Mouse (Mus musculus) kidney, postnatal 0 days (tissue): ENCODE results near the gene Zfp37. TPM values are rescaled to one million over a fixed set of nuclear protein-coding genes. Genes with fewer than 3 reads are reported as not detected.
"Not testable (repeated sequence)": the region's sequence is repeated elsewhere in the genome, so short reads cannot be mapped to it uniquely, and the experiment has no call there.

Experiments used
- ATAC-seq: fragments of 200-750 bp; cut with Nextera tagmentation; replicated peaks from 2 replicates; pipeline ENCODE4 v1.8.0; 2017; ENCODE audit warnings: low read depth, moderate number of reproducible peaks, moderate TSS enrichment, moderate library complexity; ENCODE audit not compliant: low FRiP score
- DNase-seq: peaks from one replicate; pipeline ENCODE4 v3.0.0-alpha.2; 2016; ENCODE audit warnings: low spot score
- H3K27ac ChIP-seq: fragments of 300-500 bp; sonication (generic); 2 replicates; pipeline ENCODE4 v1.5.1; 2014; ENCODE audit warnings: mild to moderate bottlenecking
- H3K27me3 ChIP-seq: fragments of 300-500 bp; sonication (generic); 2 replicates; pipeline ENCODE4 v1.6.1; 2014; ENCODE audit warnings: low read length, mixed read lengths; ENCODE audit not compliant: insufficient read depth
- H3K36me3 ChIP-seq: fragments of 300-500 bp; sonication (generic); 2 replicates; pipeline ENCODE4 v1.6.1; 2014; ENCODE audit warnings: low read length, mixed read lengths; ENCODE audit not compliant: insufficient read depth
- H3K4me1 ChIP-seq: fragments of 300-500 bp; sonication (generic); replicated peaks from 2 replicates; pipeline ENCODE4 v1.6.1; 2014; ENCODE audit warnings: antibody characterized with exemption, low read length, mixed read lengths; ENCODE audit not compliant: insufficient read depth
- H3K4me2 ChIP-seq: fragments of 300-500 bp; sonication (generic); 2 replicates; pipeline ENCODE4 v1.6.1; 2014; ENCODE audit warnings: mild to moderate bottlenecking, low read length, moderate library complexity, mixed read lengths
- H3K4me3 ChIP-seq: fragments of 300-500 bp; sonication (generic); replicated peaks from 2 replicates; pipeline ENCODE4 v1.5.1; 2014; ENCODE audit warnings: low read depth, low read length
- H3K9ac ChIP-seq: fragments of 300-500 bp; sonication (generic); 2 replicates; pipeline ENCODE4 v1.6.1; 2014; ENCODE audit warnings: low read depth, low read length
- H3K9me3 ChIP-seq: fragments of 300-500 bp; sonication (generic); replicated peaks from 2 replicates; pipeline ENCODE4 v1.6.1; 2016; ENCODE audit warnings: low read length, inconsistent platforms, mixed read lengths
- CTCF ChIP-seq: IDR thresholded peaks from 2 replicates; pipeline ENCODE4 v1.5.1; 2016; ENCODE audit warnings: antibody characterized with exemption, low read depth, mild to moderate bottlenecking, moderate library complexity
- WGBS: fragments of 180-500 bp; shearing (Covaris S2); extraction: QIAGEN DNeasy Blood & Tissue Kit; methylation state at CpG from one replicate; pipeline ENCODE4 v1.1.7; 2014; 5-methylcytosine and 5-hydroxymethylcytosine counted together
- polyA plus RNA-seq: library from polyadenylated mRNA; unstranded; fragments of >200 nt; fragmentation: Nextera tagmentation; extraction: Ambion mirVana; gene quantifications from 2 replicates; pipeline ENCODE4 v1.2.1, GENCODE M21; 2015

The Zfp37 gene
- polyA plus RNA-seq, 1 experiment from 2014 or later: 7.0 TPM

DNA sequence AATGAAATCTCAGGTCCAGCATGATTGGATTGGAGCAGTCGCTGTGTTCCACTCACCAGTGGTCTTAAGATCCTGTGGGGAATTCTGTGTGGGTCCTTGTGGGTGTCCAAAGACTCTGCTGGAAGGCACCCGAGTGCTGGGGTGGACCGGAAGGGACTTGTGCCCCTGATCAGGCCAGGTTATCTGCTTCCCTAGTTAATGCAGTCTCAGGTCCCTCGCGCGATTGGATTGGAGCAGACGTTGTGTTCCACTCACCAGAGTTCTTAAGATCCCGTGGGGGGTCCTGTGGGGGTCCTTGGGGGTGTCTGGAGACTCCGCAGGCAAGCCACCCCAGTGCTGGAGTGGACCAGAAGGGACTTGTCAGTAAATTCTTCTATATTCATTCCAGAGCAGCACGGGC is 41.8 kb upstream of the Zfp37 start:
- no peak overlapping the region for H3K27ac ChIP-seq
- TF ChIP-seq CTCF: no peak
- no peaks in the 10 kb centered on the region for H3K36me3 ChIP-seq
- H3K9ac ChIP-seq: no peak overlapping the region
- no peak for ATAC-seq
- no peaks in the 10 kb centered on the region for H3K9me3 ChIP-seq
- H3K4me2 ChIP-seq: no peak overlapping the region
- 93% methylated on average over 10 of the region's 10 CpGs for WGBS
- H3K4me1 ChIP-seq: no peaks in the 10 kb centered on the region; the same call in 1 of the 2 replicates
- DNase-seq: no peak
- H3K4me3 ChIP-seq: no peak overlapping the region
- no peaks in the 10 kb centered on the region for H3K27me3 ChIP-seq

DNA sequence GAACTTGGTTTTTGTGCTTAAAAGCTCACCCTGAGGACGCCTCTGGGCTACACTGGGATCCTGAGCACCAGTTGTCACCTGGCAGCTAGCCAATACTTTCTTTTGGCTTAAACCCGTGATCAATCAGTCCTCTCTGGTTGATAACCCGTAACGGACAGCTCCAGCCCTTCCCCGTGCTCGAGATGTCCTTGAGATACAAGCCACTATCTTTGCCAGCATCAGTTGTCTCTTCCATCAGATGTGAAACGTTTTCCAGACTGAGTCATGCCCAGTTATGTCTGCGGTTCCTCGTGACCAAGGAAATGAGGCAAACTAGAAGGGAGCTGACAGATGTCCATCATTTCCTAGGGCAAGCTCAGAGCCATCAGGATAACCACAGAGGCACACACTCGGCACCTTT is 36.3 kb upstream of the Zfp37 start:
- no peak overlapping the region for H3K4me2 ChIP-seq
- no peak overlapping the region for H3K4me3 ChIP-seq
- no peaks in the 10 kb centered on the region for H3K9me3 ChIP-seq
- no peak overlapping the region for H3K9ac ChIP-seq
- no peaks in the 10 kb centered on the region for H3K4me1 ChIP-seq
- H3K27me3 ChIP-seq: no peaks in the 10 kb centered on the region
- TF ChIP-seq CTCF: no peak
- no peak for DNase-seq
- 60% methylated on average over 10 of the region's 10 CpGs for WGBS
- ATAC-seq: no peak
- no peak overlapping the region for H3K27ac ChIP-seq
- H3K36me3 ChIP-seq: no peaks in the 10 kb centered on the region

DNA sequence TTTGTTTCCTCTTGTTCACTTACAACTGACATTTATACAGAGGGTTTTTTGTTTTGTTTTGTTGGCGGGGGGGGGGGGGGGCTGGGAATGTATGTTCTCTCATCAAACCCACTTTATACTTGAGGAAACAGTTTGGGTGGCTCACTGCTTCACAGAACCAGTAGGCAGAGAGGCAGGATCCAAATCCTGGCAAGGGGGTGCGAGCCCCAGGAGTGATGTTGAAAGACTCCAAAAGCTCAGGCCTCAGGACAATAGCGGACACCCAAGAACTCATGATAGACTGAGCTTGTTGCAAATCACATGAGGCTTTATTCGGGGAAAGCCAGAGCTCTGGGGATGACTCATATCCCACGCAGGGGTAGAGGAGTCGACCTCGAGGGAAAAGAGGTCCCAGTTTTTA is 35.2 kb upstream of the Zfp37 start:
- H3K27ac ChIP-seq, H3K4me3 ChIP-seq, H3K9me3 ChIP-seq, DNase-seq, H3K9ac ChIP-seq, H3K4me2 ChIP-seq, H3K27me3 ChIP-seq, H3K4me1 ChIP-seq, H3K36me3 ChIP-seq, ATAC-seq: not testable (repeated sequence)
- 79% methylated on average over 5 of the region's 7 CpGs for whole genome bisulfite sequencing

DNA sequence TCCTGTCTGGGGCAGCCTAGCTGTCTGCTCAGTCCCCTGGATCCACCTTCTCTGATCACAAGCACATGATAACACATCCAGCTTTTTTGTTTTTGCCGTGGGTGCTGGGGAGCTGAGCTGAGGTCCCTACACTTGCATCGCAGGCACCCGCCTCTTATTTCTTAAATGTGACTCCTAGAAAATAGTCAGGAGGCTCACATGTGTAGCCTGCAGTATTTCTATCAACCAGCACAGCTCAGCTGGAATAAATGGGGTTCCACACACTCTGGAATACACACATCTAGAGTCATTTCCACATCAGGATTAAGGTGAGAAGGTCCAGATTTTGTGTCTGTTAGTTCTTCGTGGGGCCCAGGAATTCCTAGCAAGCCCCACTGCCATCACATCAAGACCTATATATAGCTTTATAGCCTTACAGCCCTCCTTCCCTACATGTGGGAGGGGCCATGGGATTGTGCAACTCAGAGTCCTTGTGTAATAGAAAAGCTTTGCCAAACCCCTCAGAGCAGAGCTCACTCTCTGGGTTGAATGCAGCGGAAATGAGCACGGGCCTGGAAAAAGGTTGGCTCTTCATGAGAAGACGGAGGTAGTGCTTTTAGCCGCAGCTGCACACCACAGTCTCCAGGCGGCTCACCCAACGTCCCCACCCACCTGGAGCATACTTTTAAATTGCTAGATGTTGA is 34.4 kb upstream of the Zfp37 start:
- Histone ChIP-seq H3K9ac (no peak overlapping the region), H3K27ac (no peak overlapping the region), H3K4me3 (no peak overlapping the region), H3K4me2 (no peak overlapping the region), H3K9me3 (no peaks in the 10 kb centered on the region), H3K4me1 (no peaks in the 10 kb centered on the region), H3K36me3 (no peaks in the 10 kb centered on the region), H3K27me3 (no peaks in the 10 kb centered on the region)
- no peak for TF ChIP-seq CTCF
- no peak for ATAC-seq
- DNase-seq: peak; percentile 14
- WGBS: 65% methylated on average over 10 of the region's 10 CpGs

DNA sequence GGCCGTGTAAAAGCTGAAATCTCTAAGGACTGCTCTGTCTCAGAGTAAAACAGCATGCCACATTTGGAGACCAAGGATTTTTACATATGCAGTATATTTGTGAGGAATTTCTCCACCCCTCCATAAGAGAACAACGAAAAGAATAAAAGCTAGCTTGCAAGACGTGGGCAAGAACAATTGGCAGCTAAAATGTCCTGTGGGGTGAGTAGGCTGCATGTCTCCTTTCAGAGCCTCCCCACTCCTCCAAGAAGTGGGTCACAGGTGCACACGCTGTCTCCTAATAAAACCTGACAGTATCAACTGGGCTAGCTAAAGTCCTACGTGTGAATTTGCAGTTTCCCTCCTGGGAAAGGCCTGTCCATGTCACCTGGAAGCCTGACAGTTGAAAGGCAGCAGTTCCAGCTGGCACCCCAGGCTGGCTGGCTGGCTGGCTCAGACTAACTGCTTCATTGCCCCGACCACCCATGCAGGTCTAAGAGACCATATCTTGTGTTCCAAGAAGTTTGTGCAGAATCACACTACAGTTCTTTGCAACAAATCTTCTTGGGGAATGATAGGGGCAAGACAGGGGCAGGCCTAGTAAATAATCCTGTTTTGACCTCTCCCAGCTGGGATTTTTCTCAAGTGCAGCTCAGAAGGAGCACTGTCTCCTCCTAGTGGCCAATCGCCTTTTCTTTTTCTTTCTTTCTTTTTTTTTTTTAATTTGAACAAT is 32.4 kb upstream of the Zfp37 start:
- no peaks in the 10 kb centered on the region for H3K27me3 ChIP-seq
- no peak overlapping the region for H3K4me2 ChIP-seq
- no peaks in the 10 kb centered on the region for H3K9me3 ChIP-seq
- H3K36me3 ChIP-seq: no peaks in the 10 kb centered on the region
- no peaks in the 10 kb centered on the region for H3K4me1 ChIP-seq
- no peak overlapping the region for H3K27ac ChIP-seq
- no peak overlapping the region for H3K4me3 ChIP-seq
- DNase-seq (peak; percentile 92), ATAC-seq (peak; percentile 85)
- WGBS: 16% methylated on average over 7 of the region's 7 CpGs
- TF ChIP-seq CTCF: peak; percentile 71
- H3K9ac ChIP-seq: no peak overlapping the region

DNA sequence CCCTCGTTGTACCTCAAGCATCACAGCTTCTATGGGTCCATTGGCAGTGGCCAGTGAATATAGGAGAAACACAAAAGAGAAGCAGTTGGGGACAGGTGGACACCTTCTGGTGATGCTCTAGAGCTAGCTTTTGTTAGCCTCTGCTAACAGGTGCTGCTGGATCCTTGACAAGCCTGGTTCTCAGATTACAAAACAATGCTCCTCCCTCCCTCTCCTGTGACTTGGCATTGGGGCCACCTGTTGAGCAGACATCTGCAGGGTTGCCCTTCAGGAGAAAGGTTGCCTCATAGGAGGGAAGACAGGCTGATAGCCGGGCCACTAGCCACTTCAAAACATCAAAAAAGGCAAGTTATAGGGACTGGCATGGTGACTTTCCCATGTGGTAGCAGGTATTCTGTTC is 31.4 kb upstream of the Zfp37 start, which contains the start of gene Slc31a2:
TSS of gene Slc31a2 (plus strand) at position 287 of the 400 bp plus-strand sequence.
- Histone ChIP-seq H3K4me1 (no peaks in the 10 kb centered on the region), H3K4me3 (no peak within 1 kb of the TSS), H3K4me2 (no peak within 1 kb of the TSS), H3K36me3 (no peaks in the 10 kb centered on the region), H3K27me3 (no peaks in the 10 kb centered on the region), H3K9me3 (no peaks in the 10 kb centered on the region), H3K27ac (no peak within 1 kb of the TSS), H3K9ac (no peak within 1 kb of the TSS)
- TF ChIP-seq CTCF: no peak
- no peak for DNase-seq
- WGBS: 38% methylated on average over 2 of the region's 2 CpGs
- ATAC-seq: no peak
